Mouse (Mus musculus) frontal cortex, postnatal 10 days (tissue): ENCODE results near the gene CK137956.

Experiments
- DNase-seq, 2 experiments: peaks; one replicate each; pipeline ENCODE4 v3.0.0; 2022; ENCODE audit warnings: low spot score in 2 of 2, mixed read lengths in 1 of 2

CK137956 gene

DNA sequence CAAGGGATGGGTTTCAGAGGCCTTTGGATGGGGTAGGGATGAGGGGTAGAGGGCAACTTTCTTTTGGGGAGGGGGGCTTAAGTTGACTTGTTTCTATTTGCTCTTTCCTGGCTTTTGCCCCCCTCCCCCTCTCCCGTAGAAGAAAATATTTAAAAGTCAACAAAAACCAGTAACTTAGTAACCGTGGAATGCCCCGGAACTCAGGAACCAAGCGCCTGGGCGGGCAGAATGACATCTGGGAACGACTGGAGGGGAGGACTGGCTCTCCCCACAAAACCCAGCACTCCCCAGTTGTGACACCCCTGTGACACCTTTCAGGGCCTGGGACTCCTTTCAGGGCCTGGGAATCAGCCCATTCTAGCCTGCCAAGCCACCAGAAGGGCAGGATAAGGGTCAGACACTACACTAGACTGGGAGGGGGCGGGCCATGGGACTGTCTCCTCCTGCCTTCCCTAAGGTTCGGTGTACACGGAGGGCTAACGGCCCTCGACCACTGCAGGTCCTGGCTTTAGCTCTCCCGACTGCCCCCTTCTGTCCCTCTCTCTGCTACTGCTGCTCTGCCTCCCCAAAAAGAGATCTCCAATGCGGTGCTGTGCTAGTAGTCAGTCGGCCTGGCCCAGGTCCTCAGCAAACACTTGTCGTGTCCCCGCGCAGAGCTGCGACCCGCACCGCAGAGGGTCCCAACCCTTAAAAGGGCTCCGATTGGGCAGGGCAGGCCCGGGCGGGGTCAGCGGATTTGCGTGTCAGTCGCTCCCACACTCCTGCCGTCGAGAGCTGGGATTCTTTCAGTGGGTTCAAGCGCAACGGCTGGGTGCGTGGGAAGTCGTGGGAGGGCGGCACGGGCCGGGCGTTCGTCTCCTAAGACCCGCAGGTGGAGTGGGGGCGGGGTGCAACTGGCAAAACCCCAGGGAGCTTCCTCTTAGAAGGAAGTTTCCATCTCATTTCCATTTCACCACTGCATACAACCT is at the start of gene CK137956:
Gene CK137956, minus strand, starts transcription at position 51 of the 968 bp plus-strand sequence.
- no peak for DNase-seq

DNA sequence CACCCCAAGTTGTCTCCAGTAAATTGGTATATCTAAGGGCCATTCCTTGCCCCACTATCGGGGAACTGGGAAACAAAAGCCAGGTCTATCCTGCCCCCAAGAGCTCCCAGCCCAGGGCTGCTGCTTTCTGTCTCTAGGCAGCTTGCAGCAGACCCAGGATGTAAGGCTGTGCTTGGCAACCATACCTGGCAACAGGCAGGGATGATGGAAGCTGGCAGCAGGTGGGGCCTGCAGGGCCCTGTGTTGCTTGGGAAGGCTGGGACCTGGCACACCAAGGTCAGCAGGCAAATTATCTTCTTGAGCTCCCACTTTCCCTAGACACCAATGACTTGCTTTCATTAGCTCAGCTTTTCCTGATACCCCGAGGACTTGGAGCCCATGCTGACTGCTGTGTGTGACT is 48.7 kb upstream of the CK137956 start:
- DNase-seq: no peak

DNA sequence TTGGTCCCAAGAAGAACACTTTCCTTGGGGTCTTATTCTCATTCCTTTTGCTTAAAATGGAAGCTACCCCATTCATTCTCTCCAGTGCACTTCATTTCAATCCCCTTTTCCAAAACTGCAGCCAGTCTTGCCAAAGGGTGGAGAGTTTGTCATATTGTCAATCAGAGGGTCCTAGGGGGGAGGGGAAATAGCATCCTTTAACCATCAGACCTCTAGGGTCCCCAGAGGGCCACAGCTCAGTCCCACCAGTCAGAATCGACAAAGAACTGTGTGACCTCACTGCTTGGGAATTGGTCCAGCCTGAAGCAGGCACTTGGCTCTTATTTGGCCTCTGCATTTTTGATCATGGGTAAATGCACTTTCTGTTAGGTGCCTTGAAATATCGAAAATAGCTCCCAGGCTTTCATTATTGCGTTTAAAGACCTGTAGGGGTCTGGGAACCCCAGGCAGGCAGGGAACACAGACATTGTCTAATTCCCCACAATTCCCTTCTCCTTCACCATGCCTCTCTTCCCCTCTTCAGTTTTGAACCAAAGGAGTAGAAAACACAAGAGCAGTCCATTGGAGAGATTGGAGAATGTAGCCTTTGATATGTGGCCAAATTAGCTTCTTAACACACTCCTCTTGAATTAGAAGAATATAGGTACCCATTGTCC is 34.2 kb upstream of the CK137956 start:
- no peak for DNase-seq

- DNase-seq: no peak
These were observed 31.9 kb upstream of the CK137956 start for GRCm38 (mm10) chr4:128002638-128003101.

- no peak for DNase-seq
These were observed 28.5 kb upstream of the CK137956 start for GRCm38 (mm10) chr4:127999281-127999680.

GRCm38 (mm10) chr4:127989347-127989995 is 18.7 kb upstream of the CK137956 start:
- DNase-seq: peak; percentile 50 to 65

DNA sequence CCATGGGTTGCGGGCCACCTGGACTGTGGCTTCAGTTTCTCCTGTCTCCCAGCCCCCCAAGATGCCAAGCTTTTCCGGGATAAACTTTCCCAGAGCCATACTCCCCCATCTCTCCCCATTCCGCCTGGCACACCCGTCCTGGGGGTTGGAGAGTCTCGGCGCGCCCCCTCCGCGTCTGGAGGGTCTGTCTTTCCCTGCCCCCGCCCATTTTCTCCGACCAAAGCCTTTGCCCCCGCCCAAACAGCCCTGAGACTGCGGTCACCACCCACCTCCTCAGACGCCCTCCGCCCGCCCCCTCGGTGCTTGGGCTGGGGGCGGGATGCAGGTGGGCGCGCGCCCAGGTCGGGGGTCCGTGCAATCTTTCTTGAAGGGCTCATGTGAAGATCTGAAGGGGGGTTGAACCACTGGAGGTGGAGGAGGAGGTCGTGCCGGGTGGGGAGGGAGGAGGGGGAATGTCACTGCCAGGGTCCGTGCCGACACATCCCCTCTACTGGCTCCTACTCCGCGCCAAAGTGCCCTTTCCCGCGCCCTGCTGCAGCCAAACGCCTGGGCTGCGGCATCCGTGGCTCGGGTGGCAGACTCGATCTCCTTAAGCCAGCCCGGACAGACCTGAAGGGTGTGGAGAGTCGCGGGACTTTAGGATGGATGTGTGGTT is 17.9 kb upstream of the CK137956 start:
- DNase-seq: no peak

GRCm38 (mm10) chr4:127987784-127988455 is 17.2 kb upstream of the CK137956 start, which contains the start of gene Csmd2:
Gene Csmd2, plus strand, starts transcription at chr4:127987857.
- peak; percentile 58 to 73 for DNase-seq

- DNase-seq: no peak
These were observed 16.5 kb upstream of the CK137956 start for GRCm38 (mm10) chr4:127987270-127987669.

GRCm38 (mm10) chr4:127986491-127987075 is 15.8 kb upstream of the CK137956 start:
- peak; percentile 38 to 43 for DNase-seq

DNA sequence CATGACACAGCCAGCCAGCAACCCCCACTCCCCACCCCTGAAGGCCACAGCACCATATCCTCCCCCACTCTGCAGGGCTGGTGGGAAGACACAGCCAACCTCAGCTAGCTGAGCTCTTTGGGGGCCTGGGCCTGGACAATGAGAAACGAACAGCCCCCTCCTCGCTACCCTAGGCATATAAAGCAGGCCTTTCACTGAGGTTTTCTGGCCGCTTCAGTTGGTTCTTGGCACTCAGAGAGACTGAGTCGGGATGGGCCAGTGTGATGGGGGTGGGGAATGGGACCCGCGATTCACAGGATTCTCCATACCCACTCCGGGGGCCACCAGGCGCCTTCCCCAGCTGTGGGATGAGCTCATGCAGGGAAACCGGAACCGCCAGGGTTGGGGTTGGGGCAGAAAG is 15.1 kb upstream of the CK137956 start:
- DNase-seq: peak; percentile 62 to 81

GRCm38 (mm10) chr4:127984426-127984825 is 13.7 kb upstream of the CK137956 start:
- DNase-seq: no peak

DNA sequence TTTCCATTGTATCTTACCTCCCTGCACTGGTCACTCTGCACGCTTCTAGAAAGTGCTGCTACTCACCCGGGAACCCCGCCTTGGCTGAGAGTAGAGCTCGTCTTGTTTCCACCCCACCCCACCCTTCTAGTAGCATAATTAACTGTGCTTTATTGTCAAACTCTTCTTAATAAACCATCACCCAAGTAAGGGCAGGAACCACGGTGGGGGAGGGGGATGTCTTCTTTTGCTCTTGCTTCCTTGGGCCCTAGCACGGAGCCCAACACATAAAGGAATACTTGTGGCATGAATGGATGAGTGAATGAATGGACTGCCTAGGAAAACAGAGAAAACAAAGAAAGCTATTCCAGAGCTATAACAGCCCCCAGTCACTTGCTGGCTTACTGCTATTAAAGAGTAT is 10.4 kb upstream of the CK137956 start:
- no peak for DNase-seq

DNA sequence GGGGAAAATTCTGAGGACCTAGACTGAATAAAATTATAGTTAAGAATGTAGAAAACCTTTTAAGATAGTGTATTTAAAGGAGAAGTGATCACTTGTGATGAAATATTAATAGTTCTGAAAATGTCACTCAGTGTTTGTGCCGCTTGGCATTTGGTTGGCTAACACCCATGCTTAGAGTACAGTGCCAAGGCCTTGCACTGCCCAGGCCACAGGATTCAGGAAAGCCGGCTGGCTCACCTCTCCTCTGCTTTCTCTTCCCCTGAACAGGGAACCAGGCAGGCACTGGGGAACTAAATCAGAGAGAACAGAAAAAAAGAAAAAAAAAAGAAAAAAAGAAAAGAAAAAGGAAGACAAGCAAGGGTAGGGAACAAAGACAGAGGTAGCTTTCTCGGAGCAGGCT is 2.2 kb upstream of the CK137956 start:
- no peak for DNase-seq

DNA sequence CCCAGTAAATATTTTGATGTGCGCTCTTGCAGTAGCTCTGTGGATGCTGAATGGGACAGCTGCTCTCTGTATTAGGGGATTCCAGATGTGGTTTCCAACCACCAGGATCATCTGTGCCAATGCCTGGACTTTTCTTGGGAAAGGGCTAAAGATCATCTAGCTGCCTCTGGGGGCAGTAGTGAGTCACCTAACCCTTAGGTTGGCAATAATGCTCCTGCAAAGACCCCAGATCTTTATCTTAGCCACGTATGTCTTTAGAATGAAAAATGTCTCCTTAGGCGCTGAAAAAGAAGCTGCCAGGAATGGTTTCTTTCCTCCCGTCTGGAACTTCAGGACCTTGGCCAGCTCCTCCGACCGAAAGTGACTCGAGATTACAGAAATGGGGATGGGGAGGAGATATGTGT is 731 bp downstream of the CK137956 start:
- no peak for DNase-seq

GRCm38 (mm10) chr4:127969101-127969500 is 1.6 kb downstream of the CK137956 start:
- no peak for DNase-seq

DNA sequence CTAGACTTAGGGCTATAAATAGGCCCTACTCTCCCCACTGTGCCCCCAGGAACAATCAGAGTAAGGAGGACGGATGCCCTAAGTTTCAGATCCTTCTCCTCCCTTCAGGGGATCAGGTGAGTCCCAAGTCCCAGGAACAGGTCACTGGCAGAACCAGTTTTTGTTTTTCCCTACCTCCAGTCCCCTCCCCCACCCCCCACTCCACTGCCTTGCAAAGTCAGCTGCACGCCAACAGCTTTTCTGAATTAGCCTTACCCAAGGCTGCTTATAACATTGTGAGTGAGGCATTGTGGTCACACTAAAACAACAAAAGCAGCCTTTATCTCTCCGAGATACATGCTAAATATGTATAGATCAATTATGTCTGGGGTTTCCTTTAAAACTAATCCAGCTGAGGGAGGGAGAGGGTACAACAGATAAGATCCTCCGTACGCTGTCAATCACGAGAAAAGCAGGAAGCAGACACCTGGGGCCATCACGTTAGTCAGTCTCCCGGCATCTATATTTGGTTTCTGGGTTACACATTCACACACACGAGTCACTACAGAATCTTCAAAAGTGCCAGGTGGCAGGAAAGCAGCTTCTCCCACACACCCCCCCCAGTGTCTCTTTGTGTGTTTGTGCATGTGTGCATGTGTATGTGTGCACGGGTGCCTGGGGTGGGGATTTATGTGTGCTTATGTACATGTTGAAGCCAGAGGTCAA is 17.6 kb downstream of the CK137956 start:
- DNase-seq: no peak

DNA sequence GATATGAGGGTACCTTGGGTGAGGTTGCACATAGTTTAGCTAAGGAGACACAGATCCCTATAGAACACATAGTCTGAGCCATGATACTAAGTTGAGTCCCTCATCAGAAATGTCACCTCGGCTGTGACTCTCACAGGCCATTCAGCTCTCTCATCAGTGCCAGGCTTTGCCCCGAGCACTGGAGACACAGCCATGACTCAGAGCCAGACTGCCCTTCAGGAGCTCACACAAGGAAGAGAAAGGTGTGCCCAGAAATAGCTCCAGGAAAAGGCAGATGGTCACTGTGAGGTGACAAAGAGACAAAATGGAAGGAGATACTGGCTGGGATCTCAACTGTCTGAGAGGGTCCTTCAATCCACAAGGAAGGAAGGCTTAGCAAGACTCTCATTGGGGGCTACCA is 23.1 kb downstream of the CK137956 start:
- DNase-seq: no peak

DNA sequence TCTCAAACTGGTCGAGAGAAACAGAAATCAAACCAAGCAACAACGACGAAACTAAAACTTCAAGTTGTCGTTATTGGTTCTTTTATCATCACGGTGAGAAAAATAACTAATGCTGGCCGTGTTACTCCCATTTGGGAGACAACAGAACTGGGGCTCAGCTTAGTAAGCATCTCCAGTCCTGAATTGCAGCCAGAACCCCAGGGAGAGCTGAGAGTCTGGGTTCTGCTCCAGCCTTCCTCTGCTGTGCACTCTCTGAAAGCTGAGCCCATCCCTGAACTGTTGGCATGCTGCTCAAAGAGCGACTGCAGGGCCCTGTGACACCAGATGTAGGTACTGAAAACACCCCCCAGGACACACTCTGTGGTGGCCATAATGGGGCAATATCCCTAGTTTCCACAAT is 33.3 kb downstream of the CK137956 start:
- DNase-seq: no peak

DNA sequence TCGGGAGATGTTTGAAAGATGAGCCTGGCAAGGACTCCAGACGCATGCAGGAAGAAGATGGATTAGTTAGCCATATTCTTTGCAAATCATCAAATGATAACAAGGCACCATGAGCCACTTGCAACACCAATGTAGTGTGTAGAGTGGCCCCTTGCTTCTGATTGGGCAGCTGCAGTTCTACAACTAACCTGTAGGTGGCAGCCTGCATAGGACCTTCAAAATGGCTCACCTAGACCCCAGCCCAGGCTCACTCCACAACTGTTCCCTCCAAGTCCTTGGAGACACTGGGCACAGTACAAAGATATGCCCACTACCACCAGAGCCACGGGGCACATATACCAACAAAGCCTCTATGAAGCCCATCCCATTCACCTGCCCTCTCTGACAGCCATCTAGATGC is 35.4 kb downstream of the CK137956 start:
- no peak for DNase-seq
